Mouse (Mus musculus) adrenal gland, postnatal 10 days (tissue): Measurements from ENCODE around the gene Ap1m2. TPM values are rescaled to one million over a fixed set of nuclear protein-coding genes. Genes with fewer than 3 reads are reported as not detected.
A peak's percentile ranks its signal among the peaks of the same experiment; 100 is the strongest.
"Not testable (repeated sequence)": the region's sequence is repeated elsewhere in the genome, so short reads cannot be mapped to it uniquely, and the experiment has no call there.

Experiments used
- DNase-seq: peaks from one replicate; pipeline ENCODE4 v3.0.0; 2021; ENCODE audit warnings: mixed read lengths
- total RNA-seq, 2 experiments: library from RNA; stranded (reverse); gene quantifications; 2 replicates each; pipeline ENCODE4 v1.2.3; 2021

Gene Ap1m2
- total RNA-seq, 2 experiments from 2014 or later = 0.15 TPM; not detected in 1

DNA sequence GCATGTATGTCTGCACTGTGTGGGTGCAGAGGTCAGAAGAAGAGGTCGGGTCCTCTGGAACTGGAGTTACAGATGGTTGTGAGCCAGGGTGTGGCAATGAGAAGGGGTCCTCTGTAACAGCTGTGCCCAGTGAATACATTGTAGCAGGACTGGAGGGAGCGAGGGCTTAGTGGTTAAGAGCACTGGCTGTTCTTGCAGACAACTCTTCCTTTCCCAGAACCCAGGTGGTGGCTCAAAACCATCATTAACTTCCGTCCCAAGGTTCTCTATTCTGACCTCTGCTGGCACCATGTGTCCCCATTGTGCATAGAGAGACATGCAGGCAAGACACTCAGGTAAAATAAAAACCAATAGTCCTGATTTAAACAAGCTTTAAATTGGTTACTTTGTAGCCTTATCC is 15.4 kb upstream of the Ap1m2 start:
- no peak for DNase-seq

DNA sequence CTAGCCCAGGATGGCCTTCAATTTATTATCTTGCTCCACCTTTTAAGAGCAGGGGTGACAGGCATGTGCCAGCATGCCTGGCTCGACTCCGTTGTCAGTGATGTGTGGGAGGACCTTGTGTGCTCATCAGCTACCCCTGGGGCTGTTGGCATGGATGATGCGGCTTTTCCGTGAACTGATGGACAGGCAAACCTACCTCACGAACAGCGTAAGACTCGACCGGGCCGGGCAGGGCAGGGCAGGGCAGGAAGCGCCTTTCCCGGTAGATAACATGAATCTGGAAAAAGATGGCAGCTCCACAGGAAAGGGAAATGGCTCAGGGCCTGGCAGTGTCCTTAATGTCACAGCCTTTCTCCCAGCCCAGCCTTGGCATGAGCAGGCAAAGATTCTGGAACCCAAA is 12.1 kb upstream of the Ap1m2 start:
- no peak for DNase-seq

DNA sequence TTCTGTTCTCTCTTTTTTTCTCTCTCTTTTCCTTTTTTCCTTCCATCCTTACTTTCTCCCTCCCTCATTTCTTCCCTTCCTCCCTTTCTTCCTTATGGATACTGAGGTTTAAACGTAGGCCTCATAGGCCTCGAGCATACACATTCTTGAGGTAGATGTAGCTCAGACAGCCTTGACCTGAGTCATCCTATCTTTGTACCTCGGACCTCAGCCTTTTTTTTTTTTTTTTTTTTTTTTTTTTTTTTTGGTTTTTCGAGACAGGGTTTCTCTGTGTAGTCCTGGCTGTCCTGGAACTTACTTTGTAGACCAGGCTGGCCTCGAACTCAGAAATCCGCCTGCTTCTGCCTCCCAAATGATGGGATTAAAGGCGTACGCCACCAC is 10.8 kb upstream of the Ap1m2 start:
- not testable (repeated sequence) for DNase-seq

DNA sequence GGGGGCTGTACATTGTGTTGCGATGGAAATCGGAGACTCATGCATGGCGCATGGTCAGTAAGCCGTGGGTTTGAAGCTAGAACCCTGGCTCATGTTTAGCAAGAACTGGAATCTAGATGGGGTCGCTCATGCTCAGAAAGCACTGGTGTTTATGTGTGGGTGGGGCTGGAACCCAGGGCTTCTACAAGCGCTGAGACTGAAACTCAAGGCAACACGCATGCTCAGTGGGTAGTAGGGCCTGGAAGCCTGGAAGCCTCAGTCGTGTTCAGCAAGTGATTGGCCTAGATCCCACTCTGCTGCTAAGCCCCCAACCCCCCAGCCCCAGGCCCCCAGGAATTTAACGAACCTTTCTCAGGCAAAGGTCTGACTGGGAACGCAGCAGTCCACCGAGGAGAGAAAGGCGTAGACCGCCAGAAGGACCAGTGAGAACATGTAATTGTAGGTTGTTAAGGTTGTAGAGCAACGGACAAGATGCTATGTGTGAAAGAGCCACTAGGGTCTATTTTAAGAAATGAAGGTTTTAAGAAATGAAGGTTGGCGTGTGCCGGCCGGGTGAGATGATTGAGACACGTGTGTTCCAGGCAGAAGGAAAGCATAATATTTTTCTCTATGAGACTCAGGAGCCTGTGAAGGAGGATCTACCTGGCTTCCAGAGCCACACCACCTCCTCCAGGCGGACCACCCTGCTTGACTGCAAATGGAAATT is 10.2 kb upstream of the Ap1m2 start:
- no peak for DNase-seq

DNA sequence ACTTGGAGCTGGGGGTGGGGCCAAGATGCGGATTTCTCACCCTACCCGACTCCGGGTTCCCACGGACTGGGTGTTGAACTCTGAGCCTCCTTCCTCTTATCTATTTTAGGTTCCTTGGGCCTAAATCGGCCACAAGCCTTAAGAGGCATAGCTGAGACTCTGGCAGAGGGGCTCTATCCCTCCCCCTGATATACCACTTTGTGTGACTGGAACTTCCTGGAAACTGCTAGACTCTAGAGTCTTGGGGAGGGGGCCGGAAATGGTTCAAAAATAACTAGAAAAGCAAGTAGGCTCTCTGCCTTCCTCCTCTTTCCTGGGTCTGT is 9.3 kb upstream of the Ap1m2 start:
- DNase-seq = peak; percentile 43

DNA sequence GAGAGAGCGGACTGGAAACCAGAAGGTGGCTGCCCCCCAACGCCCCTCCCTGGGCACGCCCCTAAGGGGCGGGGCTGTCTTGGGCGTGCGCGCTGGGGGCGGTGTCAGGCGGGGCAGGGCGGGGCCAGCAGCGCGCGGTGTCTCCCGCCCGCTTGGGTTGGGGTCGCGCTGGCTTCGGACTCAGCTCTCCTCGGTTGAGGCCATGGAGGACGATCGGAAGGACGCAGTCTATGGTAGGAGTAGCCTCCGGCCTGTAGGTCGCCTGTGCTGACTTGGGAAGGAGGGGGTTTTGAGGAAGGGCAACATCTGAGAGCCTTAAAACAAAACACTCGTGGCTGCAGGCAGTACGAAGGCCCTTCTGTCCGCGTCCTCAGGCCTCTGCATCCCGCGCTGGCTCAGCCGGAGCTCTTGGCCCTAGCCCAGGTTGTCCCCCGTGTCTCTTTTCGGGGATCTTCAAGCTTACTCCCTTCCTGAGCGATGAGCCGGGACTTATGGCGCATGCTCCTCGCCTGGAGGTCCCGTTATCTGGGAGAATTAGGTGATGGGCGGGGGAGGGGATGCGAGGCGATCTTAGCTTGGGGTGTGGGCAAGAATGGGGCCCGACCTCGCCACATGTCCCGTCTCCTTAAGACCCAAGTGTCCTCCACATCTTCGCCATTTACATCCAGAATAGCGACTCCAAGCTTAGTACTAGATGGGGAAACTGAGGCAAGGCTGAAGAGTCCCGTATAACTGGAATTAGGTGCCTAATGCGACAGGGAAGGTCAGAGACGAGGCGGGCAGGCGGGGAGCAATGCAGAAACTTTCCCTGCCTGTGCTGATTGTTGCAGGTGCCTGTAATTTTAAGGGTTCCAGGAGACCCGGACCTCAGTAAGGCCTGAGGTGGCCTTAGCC is 8.7 kb upstream of the Ap1m2 start, which contains the start of gene Slc44a2:
Gene Slc44a2 (plus strand): TSS at position 80 of the 894 bp plus-strand sequence.
- peak; percentile 94 for DNase-seq

DNA sequence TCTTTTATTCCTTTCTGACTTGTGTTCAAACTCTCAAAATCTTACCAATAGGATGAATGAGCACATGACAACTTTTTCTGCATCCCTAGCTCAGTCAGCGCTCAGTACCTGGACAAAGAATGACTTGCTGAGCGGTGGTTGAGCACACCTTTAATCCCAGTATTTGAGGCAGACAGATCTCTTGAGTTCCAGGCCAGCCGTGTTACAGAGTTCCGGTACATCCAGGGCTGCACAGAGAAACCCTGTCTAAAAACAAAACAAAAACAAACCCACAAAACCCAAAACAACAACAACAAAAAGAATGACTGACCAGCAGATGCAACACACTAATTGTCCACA is 8.1 kb upstream of the Ap1m2 start:
- DNase-seq = no peak

DNA sequence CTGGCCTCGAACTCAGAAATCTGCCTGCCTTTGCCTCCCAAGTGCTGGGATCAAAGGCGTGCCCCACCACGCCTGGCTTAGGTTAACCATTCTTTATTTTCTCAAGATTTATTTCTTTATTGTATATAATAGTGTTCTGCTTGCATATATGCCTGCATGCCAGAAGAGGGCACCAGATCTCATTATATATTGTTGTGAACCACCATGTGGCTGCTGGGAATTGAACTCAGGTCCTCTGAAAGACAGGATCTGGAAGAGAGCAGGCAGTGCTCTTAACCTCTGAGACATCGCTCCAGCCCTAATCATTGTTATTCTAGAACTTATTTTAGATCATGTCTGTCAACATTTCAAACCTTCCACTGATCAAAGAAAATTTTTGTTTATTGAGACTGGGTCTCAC is 7.4 kb upstream of the Ap1m2 start:
- DNase-seq = no peak

DNA sequence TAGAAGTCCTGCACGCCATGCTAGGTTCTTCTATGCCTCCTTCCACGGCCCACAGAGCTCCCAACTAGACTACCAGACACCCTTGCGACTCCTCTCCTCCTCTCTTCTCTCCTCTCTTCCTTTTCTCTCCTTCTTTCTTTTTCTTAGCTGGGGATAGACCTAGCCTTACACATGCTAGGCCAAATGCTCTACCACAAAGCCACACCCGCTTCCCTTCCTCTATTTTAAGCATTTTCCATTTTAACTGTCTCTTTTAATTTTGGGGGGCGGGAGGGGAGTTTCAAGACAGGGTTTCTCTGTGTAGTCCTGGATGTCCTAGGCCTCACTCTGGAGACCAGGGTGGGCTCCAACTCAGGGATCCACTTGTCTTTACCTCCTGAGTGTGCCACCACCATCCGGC is 6.7 kb upstream of the Ap1m2 start:
- DNase-seq = no peak

DNA sequence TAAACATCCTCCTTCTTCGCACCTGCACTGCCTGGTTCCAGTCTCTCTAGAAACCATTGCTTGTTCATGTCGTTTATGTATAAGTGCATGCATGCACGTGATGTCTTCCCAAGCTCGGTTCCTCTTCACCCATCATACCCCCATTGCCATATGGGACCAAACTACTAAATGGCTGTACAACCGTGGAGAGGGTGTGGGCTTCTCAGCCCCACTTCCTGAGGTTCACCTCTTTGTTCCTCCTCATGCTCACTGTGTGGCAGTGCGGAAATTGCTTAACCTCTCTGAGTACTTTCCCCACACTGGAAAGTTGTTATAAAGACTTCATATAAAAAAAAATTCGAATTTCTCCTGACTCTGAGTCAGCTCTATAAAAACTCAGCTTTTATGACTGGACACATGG is 4.6 kb upstream of the Ap1m2 start:
- no peak for DNase-seq

DNA sequence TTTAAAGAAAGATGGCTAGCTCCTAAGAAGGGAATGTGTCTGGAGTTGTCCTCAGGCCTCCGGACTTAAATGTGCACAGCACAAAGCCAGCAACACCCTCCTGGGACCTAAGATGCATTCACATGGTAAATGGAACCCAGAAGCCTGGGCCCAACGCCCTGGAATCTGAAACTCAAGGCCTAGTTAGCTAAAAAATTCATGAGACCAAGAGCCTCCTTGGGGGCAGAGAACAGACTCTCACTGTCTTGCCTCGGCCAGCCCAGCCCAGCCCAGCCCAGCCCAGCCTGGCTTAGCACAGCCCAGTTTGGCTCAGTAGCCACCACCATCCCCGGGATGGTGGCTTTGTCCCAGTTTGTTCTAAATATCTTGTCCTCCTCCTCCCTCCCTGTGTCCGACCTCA is 3.3 kb upstream of the Ap1m2 start:
- DNase-seq = no peak

DNA sequence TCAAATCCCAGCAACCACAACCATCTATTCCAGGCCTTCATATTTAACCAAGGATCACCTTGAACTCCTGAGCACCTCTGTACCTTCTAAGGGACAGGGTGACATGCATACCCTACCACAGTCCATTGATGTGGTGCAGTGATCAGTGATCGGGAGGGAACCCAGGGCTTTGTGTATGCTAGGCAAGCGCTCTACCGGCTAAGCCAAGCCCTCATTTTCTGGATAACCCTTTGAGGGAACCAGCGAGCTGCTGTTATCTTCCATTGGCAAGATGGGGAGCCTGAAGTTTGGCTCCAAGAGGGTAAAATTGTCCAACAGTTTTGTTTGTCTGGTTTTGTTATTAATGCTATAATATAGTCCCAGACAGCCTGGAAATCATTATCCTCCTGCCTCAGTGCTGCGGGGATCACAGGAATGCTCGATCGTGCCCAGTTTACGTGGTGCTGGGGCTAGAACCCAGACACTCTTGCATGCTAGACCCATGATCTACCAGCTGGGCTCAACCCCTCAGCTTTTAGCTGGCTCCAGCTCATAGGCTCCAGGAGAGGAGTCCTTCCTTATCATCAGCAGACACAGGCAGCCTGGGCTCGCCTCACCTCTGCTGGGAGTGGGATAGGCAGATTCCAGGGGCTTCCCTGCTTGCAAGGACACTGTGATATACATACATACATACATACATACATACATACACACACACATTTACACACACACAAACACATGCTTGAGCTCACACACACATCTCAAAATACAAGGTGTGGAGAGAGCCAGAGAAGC is 2.4 kb upstream of the Ap1m2 start:
- DNase-seq = no peak

DNA sequence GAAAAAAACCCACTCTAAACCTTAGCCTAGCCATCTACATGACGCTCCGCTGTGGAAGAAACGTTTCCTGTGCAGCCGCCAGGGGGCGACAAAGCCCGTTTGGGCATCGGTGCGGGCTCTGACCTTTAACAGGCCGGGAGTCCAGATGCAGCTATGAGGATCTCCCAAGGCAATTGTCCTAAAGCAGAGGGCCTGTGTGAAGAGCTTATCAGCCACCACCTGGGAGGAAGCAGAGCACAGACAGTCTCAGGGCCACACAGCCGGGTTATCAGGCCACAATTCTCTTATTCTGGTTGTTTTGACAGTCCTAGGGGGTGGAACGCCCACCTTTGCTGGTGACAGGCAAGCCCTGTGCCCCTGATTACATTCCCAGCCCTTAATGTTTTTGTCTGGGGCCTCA is 1.3 kb upstream of the Ap1m2 start:
- DNase-seq = peak; percentile 96

DNA sequence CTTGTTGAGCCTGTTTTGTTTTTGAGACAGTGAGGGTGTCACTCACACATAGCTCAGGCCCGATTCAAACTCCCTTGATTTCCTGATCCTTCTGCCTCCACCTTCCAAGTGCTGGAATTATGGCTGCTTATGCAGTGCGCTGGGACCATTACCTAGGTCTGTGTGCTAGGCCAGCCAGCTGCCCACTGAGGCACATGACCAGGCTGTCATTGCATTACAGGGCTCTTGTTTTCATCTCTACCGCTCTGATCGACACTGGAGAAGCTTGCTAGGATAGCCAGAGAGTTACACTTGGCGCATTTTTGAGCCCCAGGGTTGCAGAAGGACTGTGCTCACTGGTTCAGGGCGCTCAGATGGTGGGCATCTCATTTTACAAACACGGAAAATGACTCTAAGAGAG is 442 bp downstream of the Ap1m2 start:
- DNase-seq = no peak

DNA sequence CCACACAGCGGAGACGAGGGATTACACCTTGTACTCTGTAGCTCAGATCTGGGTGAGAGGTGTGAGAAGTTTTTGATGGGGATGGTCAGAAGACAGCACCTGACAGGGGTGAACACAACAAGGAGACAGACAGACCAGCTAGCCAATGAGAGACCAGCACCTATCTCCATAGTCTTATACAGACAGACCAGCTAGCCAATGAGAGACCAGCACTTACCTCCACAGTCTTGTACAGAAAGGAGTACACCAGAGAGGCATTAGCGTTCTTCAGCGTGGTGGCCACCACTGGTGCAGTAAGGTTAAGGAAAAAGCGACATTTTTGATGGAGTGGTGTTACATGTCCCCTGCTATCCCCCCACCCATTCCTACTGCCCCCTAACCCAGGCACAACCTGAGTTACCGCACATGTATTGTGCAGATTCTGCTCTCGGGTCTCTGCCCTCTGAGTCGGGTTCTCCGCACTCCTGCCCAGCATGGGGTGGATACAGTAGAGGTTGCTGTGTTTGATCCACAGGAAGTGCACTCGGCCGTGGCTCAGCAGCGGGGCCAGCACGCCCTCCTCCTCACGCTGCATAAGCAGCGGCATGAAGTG is 2.9 kb downstream of the Ap1m2 start:
- no peak for DNase-seq

DNA sequence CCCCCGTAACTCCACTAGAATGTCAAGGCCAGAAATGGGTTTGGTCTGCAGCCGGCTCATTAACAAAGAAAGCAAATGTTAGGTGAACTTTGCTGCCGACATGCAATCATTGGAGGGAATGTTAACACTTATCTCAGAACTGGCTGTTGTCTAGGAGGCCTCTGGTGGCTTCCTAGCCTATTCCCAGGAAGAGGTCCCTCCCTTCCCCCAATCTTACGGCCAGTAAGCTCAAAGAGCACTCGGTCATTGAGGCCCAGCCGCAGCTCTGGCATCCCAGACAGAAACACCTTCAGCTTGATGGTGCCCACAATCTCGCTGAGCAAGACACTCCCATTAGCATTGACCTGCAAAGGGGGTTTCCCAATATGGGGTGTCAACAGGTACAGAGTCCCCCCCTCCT is 7.1 kb downstream of the Ap1m2 start:
- no peak for DNase-seq

DNA sequence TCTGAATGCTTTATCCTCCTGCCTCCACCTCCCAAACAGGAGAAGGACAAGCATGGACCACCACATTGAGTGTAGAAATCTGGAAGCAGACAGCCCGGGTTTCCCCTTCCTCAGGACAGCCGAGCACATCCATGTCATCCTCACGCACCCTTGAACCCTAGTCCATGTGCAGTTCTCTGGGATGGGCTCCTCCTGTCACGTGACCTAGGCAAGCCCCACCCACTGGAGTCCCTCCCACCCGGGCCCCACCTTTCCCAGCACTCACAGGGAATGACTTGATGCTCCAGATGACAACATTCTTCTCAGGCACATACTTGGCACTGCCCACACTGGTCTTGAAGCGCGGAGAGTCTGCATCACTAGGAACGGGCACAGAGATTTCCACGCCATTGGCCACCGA is 13.1 kb downstream of the Ap1m2 start:
- no peak for DNase-seq

DNA sequence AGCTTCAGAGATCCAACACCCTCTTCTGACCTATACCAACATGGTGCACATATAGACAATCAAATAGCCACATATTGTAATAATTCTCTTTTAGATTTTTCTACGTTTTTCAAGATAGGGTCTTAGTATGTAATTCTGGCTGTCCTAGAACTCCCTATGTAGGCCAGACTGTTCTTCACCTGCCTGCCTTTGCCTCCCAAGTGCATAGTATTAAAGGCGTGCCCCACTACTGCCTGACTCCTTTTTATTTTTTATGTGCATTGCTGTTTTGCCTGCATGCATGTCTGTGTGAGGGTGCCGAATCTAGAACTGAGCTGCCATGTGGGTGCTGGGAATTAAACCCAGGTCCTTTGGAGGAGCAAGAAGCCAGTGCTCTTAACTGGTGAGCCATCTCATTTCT is 19.9 kb downstream of the Ap1m2 start:
- no peak for DNase-seq

DNA sequence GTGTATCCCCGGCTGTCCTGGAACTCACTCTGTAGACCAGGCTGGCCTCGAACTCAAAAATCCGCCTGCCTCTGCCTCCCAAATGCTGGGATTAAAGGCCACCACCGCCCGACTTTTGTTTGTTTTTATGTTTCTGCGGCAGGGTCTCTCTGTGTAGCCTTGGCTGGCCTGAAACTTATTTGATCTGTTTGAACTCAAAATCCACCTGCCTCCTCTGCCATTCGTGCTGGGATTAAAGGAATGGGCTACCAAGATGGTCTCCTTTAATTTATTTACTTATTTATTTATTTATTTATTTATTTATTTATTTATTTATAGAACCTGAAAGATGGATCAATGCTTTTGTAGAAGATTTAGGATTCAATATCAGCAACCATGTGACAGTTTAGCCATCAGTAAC is 20.3 kb downstream of the Ap1m2 start:
- not testable (repeated sequence) for DNase-seq

DNA sequence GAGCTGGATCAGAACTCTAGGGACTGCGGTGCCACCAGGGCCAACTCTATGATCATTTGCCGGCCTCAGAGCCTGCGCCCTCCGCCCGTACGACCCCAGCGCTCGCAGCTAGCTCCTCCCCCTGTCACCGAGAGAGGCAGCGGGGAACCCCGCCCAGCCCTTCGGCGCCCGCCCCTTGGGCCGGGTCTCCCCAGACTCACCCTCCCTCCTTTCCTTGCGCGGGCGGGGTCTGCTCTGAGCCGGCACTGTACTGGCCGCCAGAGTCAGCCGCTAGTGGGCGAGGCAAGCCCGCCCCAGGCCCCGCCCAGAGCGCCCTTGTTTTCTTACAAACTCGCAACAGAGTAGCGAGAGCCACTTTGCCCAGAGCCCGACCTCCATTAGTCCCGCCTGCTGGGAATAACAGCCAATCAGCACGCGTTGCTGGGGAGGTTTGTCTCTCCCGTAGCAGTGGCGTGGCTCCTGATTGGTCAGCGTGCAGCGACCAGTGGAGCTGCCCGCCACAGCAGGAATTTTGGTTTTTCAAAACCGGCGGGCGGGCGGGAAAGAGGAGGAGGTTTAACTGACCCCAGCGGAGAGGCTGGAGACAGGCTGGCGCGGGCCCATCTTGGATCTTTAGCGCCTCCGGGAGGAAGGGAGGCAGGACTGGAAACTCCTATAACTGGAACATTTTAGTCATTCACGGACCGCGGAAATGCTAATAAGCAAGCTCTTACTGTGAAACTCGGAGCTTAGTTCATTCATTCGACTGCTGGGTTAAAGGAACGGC is 20.9 kb downstream of the Ap1m2 start, which contains the start of gene Cdkn2d:
Gene Cdkn2d (minus strand): TSS at position 386 of the 766 bp plus-strand sequence.
- peak; percentile 100 for DNase-seq

DNA sequence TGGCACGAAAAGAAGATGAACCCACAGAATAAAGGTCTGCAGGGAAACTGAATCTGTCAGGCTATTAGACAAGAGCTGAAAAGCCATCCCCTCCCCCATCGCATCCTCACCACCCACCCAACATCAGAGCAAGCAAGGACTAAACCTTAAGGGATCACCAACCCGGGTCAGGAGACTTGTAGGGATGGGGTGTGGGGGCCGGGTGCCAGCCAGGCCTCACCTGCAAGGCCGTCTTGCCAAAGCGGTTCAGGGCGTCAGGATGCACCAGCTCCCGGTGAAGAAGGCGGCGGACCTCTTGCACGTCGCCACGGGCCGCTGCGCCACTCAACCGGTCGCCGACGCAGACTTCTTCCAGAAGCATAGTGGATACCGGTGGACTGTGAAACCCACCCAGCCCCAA is 21.5 kb downstream of the Ap1m2 start:
- DNase-seq = no peak

DNA sequence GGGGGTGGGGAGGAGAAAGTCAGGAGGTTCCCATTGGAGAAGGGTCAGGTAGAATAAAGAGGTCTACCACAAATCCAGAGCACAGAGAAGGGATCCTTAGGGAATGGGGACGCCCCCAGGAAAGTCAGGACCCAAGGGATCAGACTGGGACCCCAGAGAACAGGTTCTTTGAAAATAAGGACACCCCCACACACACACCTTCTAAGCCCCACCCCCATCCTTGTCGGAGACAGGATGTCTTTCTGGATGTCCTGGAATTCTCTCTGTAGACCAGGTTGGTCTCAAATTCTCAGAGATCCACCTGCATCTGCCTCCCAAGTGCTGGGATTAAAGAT is 22.8 kb downstream of the Ap1m2 start:
- DNase-seq = no peak
